Mouse (Mus musculus) megakaryocyte, embryonic 14.5 days (primary cell): Measurements from ENCODE around the gene Nek8. TPM values are rescaled to one million over a fixed set of nuclear protein-coding genes. Genes with fewer than 3 reads are reported as not detected.

Experiments
- H3K27me3 ChIP-seq: replicated peaks from 2 replicates; pipeline ENCODE3; 2012; ENCODE audit warnings: inconsistent platforms
- H3K36me3 ChIP-seq: replicated peaks from 2 replicates; pipeline ENCODE3; 2012; ENCODE audit warnings: low read length, inconsistent platforms, mixed read lengths
- H3K4me1 ChIP-seq: 2 replicates; pipeline ENCODE4 v1.6.1; 2012; ENCODE audit warnings: inconsistent platforms
- H3K4me3 ChIP-seq: replicated peaks from 2 replicates; pipeline ENCODE3; 2012; ENCODE audit warnings: moderate library complexity, mild to moderate bottlenecking, inconsistent platforms
- H3K9me3 ChIP-seq: 2 replicates; pipeline ENCODE4 v1.6.1; 2012; ENCODE audit warnings: inconsistent platforms
- FLI1 ChIP-seq: IDR thresholded peaks from 2 replicates; pipeline ENCODE4 v1.6.1; 2012; ENCODE audit warnings: low read length, inconsistent platforms, mixed read lengths
- GATA1 ChIP-seq: IDR thresholded peaks from 3 replicates; pipeline ENCODE4 v1.6.1; 2012; ENCODE audit warnings: mixed read lengths, low read length, inconsistent platforms, borderline replicate concordance
- polyA plus RNA-seq: library from polyadenylated mRNA; stranded (reverse); fragments of >175 nt; gene quantifications from 2 replicates; pipeline ENCODE4 v1.2.3, GENCODE M21; 2012; ENCODE audit warnings: low replicate concordance; ENCODE audit not compliant: insufficient read depth

The Nek8 gene
- polyA plus RNA-seq, 1 experiment, result 2.2 TPM

- TF ChIP-seq FLI1, result no peak
- TF ChIP-seq GATA1, result no peak
- H3K27me3 ChIP-seq, result peaks cover 17% of the 10 kb centered on the region
Observed at GRCm38 (mm10) chr11:78182961-78183844, 6.7 kb upstream of the Nek8 start, which contains the start of gene Rpl23a. Gene Rpl23a, minus strand, starts transcription at chr11:78183584.

GRCm38 (mm10) chr11:78182450-78182849, 6.0 kb upstream of the Nek8 start:
- H3K27me3 ChIP-seq, result peaks cover 11% of the 10 kb centered on the region
- peak overlapping the region; percentile 96 for H3K4me3 ChIP-seq
- peaks cover 56% of the 10 kb centered on the region for H3K4me1 ChIP-seq
- peaks cover 33% of the 10 kb centered on the region for H3K36me3 ChIP-seq
- TF ChIP-seq GATA1 (no peak), FLI1 (no peak)
- H3K9me3 ChIP-seq, result no peaks in the 10 kb centered on the region

More at GRCm38 (mm10) chr11:78182961-78183844, 6.7 kb upstream of the Nek8 start, which contains the start of gene Rpl23a:
- Histone ChIP-seq H3K4me3 (peak within 1 kb of the TSS; percentile 96), H3K36me3 (peaks cover 33% of the 10 kb centered on the region), H3K4me1 (peaks cover 51% of the 10 kb centered on the region), H3K9me3 (no peaks in the 10 kb centered on the region)

- TF ChIP-seq GATA1 (no peak), FLI1 (no peak)
- Histone ChIP-seq H3K27me3 (peaks cover 7% of the 10 kb centered on the region), H3K9me3 (no peaks in the 10 kb centered on the region), H3K4me3 (peak overlapping the region; percentile 96), H3K36me3 (peaks cover 33% of the 10 kb centered on the region), H3K4me1 (peaks cover 61% of the 10 kb centered on the region)
Observed at GRCm38 (mm10) chr11:78181830-78182357, 5.4 kb upstream of the Nek8 start.

- Histone ChIP-seq H3K27me3 (no peaks in the 10 kb centered on the region), H3K9me3 (no peaks in the 10 kb centered on the region), H3K4me3 (peak overlapping the region; percentile 47), H3K36me3 (peaks cover 33% of the 10 kb centered on the region), H3K4me1 (peaks cover 67% of the 10 kb centered on the region)
- TF ChIP-seq GATA1 (no peak), FLI1 (no peak)
Observed at GRCm38 (mm10) chr11:78180081-78180761, 3.7 kb upstream of the Nek8 start.

GRCm38 (mm10) chr11:78179438-78179999, 3.0 kb upstream of the Nek8 start:
- TF ChIP-seq FLI1 (no peak), GATA1 (no peak)
- Histone ChIP-seq H3K4me3 (peak overlapping the region; percentile 98), H3K9me3 (no peaks in the 10 kb centered on the region), H3K27me3 (no peaks in the 10 kb centered on the region), H3K36me3 (peaks cover 33% of the 10 kb centered on the region), H3K4me1 (peaks cover 67% of the 10 kb centered on the region)

- peaks cover 64% of the 10 kb centered on the region for H3K4me1 ChIP-seq
- peaks cover 33% of the 10 kb centered on the region for H3K36me3 ChIP-seq
- peak overlapping the region; percentile 98 for H3K4me3 ChIP-seq
- no peak for TF ChIP-seq FLI1
- TF ChIP-seq GATA1, result no peak
- no peaks in the 10 kb centered on the region for H3K27me3 ChIP-seq
- H3K9me3 ChIP-seq, result no peaks in the 10 kb centered on the region
Observed at GRCm38 (mm10) chr11:78178859-78179437, 2.5 kb upstream of the Nek8 start.

- TF ChIP-seq GATA1, result no peak
- TF ChIP-seq FLI1, result no peak
- H3K4me1 ChIP-seq, result peaks cover 61% of the 10 kb centered on the region
- H3K36me3 ChIP-seq, result peaks cover 33% of the 10 kb centered on the region
- no peaks in the 10 kb centered on the region for H3K27me3 ChIP-seq
- no peaks in the 10 kb centered on the region for H3K9me3 ChIP-seq
- peak overlapping the region; percentile 98 for H3K4me3 ChIP-seq
Observed at GRCm38 (mm10) chr11:78177903-78178858, 1.7 kb upstream of the Nek8 start.

GRCm38 (mm10) chr11:78177437-78177836, 962 bp upstream of the Nek8 start:
- Histone ChIP-seq H3K36me3 (peaks cover 37% of the 10 kb centered on the region), H3K4me1 (peaks cover 60% of the 10 kb centered on the region), H3K27me3 (no peaks in the 10 kb centered on the region), H3K4me3 (peak overlapping the region; percentile 98), H3K9me3 (no peaks in the 10 kb centered on the region)
- no peak for TF ChIP-seq GATA1
- no peak for TF ChIP-seq FLI1
